Mouse (Mus musculus) MEL-GATA-1-ER (cell line): ENCODE results near the gene Cyp4f17.
"Not testable (repeated sequence)": the region's sequence is repeated elsewhere in the genome, so short reads cannot be mapped to it uniquely, and the experiment has no call there.

Experiments
- DNase-seq: peaks from one replicate; pipeline ENCODE4 v3.0.0-alpha.2; 2012; ENCODE audit warnings: low read depth; ENCODE audit errors: extremely low read depth

Gene Cyp4f17

GRCm38 (mm10) chr17:32505851-32506728, at the start of gene Cyp4f17:
TSS of gene Cyp4f17 (plus strand) at chr17:32506050.
- peak; percentile 17 for DNase-seq

GRCm38 (mm10) chr17:32468494-32468893, 37.4 kb upstream of the Cyp4f17 start:
- no peak for DNase-seq

- DNase-seq, result no peak
Measured at GRCm38 (mm10) chr17:32470795-32471194, 35.1 kb upstream of the Cyp4f17 start.

- DNase-seq, result no peak
Measured at GRCm38 (mm10) chr17:32472176-32472575, 33.7 kb upstream of the Cyp4f17 start.

- DNase-seq, result no peak
Measured at GRCm38 (mm10) chr17:32474954-32475560, 30.8 kb upstream of the Cyp4f17 start.

GRCm38 (mm10) chr17:32477204-32477603, 28.6 kb upstream of the Cyp4f17 start:
- DNase-seq, result no peak

- no peak for DNase-seq
Measured at GRCm38 (mm10) chr17:32478727-32479126, 27.1 kb upstream of the Cyp4f17 start.

GRCm38 (mm10) chr17:32479554-32480506, 26.0 kb upstream of the Cyp4f17 start:
- DNase-seq, result no peak

GRCm38 (mm10) chr17:32481766-32482165, 24.1 kb upstream of the Cyp4f17 start:
- DNase-seq, result no peak

- no peak for DNase-seq
Measured at GRCm38 (mm10) chr17:32483200-32483599, 22.6 kb upstream of the Cyp4f17 start.

- no peak for DNase-seq
Measured at GRCm38 (mm10) chr17:32492349-32492980, 13.4 kb upstream of the Cyp4f17 start.

GRCm38 (mm10) chr17:32494601-32495000, 11.2 kb upstream of the Cyp4f17 start:
- DNase-seq, result peak; percentile 52

GRCm38 (mm10) chr17:32500511-32500910, 5.3 kb upstream of the Cyp4f17 start:
- not testable (repeated sequence) for DNase-seq

- DNase-seq, result no peak
Measured at GRCm38 (mm10) chr17:32501051-32501450, 4.8 kb upstream of the Cyp4f17 start.

GRCm38 (mm10) chr17:32503111-32503510, 2.7 kb upstream of the Cyp4f17 start:
- DNase-seq, result no peak

GRCm38 (mm10) chr17:32506729-32507245, 937 bp downstream of the Cyp4f17 start:
- no peak for DNase-seq

- no peak for DNase-seq
Measured at GRCm38 (mm10) chr17:32516126-32516525, 10.3 kb downstream of the Cyp4f17 start.

GRCm38 (mm10) chr17:32521981-32522380, 16.1 kb downstream of the Cyp4f17 start:
- no peak for DNase-seq

GRCm38 (mm10) chr17:32522386-32522785, 16.5 kb downstream of the Cyp4f17 start:
- peak; percentile 45 for DNase-seq

GRCm38 (mm10) chr17:32522816-32523215, 17.0 kb downstream of the Cyp4f17 start:
- DNase-seq, result no peak

- DNase-seq, result peak; percentile 58
Measured at GRCm38 (mm10) chr17:32523895-32524294, 18.0 kb downstream of the Cyp4f17 start.
